Mouse (Mus musculus): ENCODE results near the gene Cip2a.

Gene Cip2a

DNA sequence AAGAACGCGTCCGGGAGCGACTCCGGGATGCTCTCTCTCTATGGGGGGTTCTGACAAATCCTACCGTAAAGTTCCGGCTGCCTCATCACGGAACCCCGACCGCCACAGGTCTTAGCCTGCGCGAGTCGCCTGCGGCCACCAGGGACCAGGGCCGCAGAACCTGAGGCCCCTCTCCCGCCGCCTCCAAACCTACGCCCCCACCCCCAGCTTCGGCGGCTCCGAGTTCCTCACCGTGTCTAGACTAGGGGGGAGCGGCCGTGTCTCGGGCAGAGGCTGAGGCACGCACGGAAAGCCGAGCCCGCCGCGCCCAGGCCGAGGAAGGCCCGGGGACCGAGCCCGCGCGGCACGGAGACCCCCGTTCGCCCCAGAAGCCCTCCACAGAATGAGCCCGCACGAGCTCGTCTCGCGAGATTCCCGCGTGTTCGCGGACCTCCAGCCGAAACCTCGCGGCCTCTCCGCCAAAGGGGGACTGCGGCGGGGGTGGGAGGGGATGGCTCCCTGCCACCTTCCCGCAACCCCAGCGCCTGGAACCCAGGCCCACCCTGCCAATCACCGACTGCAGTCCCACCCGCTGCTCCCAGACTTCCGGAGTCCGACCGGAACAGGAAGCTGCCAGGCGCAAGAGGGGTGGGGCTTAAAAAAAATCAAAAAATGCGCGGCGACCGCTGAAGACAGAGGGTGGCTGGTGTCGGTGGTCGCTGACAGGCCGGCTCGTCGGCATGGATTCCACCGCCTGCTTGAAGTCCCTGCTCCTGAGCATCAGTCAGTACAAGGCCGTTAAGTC is at the start of gene Cip2a, which contains the start of gene Dzip3:
TSS of gene Cip2a (plus strand) at position 627 of the 784 bp plus-strand sequence.
TSS of gene Dzip3 (minus strand) at position 607 of the 784 bp plus-strand sequence.
- in situ Hi-C loops (cut with MboI; ENCODE audit: unreplicated experiment in 2 of 2), result loop anchor here in 1 of 2 experiments (25.0 kb wide), 3 partner anchors 694 to 1044 kb away; partner anchors contain the start of gene Ift57

DNA sequence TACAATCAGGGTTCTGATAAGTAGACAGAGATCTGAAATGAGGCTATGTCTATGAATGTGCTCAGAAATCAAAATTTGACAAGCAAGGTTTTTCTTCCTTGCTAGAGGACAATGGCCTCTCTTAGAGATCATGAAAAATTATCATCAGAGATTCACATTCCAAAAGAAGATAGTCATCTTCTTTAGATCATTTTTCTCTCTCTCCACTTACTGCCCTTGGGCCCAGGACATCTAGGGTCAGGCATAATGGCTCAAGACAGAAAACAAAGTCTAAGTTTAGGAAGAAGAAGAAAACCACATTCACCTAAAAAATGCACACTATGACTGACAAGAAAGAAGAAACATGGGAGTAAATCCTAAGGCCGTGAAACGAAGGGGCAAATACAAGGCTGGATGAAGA is 21.0 kb upstream of the Cip2a start:
- in situ Hi-C loops (cut with MboI; ENCODE audit: unreplicated experiment in 2 of 2), result no loop called here

DNA sequence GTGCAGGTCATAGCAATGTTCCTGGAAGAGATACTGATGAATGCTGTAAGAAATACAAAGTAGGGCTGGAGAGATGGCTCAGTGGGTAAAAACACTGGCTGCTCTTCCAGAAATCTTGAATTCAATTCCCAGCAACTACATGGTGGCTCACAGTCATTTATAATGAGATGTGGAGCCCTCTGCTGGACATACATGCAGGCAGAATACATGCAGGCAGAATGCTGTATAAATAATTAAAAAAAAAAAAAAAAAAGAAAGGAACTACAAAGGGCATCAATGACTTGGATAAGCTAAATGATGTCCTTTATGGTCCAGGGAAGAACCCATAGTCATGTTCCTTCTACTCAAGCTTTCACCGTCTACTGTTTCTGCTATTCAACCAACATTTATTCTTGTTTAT is 20.4 kb upstream of the Cip2a start:
- in situ Hi-C loops (cut with MboI; ENCODE audit: unreplicated experiment in 2 of 2), result no loop called here

DNA sequence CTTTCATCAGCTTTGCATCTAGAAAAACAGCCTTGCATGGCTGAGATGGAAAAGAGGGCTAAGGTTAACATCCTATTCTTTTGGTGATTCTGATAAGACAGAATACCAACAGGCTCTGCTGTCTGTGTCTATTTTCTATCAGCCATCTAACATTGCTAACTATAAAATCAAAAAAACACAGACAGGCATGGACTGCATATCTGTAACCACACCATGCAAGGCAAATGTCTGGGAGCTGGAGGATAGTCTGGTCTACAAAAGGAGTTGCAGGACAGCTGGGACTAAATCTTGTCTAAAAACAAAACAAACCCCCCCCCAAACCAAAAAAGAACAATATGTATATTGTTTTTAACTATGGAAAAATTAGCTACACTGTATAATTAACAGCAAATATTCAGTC is 14.0 kb upstream of the Cip2a start:
- in situ Hi-C loops (cut with MboI; ENCODE audit: unreplicated experiment in 2 of 2), result loop anchor here in 1 of 2 experiments (25.0 kb wide), 3 partner anchors 707 to 1057 kb away; partner anchors contain the start of gene Ift57

DNA sequence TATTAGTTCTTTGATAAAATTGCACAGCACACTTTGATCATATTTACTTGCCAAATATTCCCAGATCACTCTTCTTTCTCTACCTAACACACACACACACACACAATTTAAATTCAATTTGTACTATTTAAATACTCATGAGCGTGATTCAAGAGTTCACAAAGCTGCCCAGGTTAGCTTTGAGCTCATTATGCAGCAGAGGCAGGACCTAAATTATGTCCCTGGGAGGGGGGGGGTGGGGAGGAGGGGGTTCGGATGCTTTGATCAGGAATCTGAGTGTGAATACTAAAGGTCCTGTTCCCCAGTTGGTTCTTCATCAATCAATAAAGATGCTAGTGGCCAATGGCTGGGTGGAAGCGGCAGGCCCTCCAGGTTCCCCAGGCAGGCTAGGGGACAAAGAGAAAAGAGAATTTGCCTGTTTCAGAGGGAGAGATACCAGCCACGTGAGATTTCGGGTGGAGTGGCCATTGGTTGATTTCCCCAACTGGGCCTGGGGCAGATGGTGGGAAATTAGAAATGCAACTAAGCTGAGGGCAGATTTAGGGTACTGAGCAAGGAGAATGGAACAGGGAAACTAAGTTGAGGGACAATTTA is 8.9 kb upstream of the Cip2a start:
- in situ Hi-C loops (cut with MboI; ENCODE audit: unreplicated experiment in 2 of 2), result loop anchor here in 1 of 2 experiments (25.0 kb wide), 3 partner anchors 702 to 1052 kb away; partner anchors contain the start of gene Ift57

DNA sequence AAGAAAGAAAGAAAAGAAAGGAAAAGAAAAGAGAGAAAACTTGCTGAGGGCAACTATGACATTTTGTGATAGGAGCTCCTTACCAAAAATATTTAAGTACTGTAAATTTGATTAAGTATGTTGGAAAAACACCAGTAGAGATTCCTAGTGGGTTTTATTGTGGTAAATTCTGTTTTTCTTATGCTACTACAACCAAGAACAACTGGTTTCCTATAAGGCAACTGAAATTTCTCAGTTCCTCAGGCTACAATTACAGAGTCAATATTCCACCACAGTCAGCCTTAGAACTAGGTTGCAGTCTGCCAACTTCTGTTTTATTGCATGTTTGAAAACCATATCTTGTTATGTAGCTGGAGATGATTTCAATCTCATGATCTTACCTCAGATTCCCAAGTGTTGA is 4.3 kb upstream of the Cip2a start:
- in situ Hi-C loops (cut with MboI; ENCODE audit: unreplicated experiment in 2 of 2), result loop anchor here in 1 of 2 experiments (25.0 kb wide), 3 partner anchors 698 to 1048 kb away; partner anchors contain the start of gene Ift57

DNA sequence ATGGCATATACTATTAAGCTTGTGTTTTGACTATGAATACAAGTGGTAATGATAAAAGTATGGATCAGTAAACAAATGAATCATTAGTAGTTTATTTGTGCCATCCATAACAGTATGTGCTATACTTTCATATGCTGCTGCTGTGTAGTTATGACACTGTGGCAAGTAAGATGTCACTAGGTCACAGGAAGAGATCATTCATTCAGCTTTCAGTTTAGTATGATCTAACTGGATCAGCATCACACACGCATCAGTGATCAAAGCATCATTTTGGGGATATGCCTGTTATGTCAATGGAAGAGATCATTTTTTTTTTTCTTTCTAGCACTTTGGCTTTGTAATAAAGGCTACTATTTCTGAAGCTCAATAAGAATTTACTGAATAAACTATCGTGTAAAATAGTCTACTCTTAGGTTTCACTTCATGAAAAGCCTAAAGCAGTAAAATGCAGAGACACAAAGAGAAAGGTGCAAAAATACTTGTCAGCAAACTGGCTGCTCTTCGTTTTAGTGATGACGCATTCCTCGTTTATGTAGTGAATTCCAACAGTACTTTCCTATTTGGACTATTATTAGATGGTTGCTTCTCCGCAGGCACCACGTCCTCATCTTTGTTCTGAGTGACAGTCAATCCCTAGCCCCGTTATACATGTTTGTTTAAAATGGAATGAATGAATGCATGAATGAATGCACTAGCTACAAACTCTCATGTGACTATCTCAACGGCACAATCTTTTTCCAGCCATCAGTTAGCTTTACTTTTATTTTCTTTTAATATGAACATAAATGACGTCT is 1.4 kb upstream of the Cip2a start:
- in situ Hi-C loops (cut with MboI; ENCODE audit: unreplicated experiment in 2 of 2), result loop anchor here in 1 of 2 experiments (25.0 kb wide), 3 partner anchors 695 to 1045 kb away; partner anchors contain the start of gene Ift57

DNA sequence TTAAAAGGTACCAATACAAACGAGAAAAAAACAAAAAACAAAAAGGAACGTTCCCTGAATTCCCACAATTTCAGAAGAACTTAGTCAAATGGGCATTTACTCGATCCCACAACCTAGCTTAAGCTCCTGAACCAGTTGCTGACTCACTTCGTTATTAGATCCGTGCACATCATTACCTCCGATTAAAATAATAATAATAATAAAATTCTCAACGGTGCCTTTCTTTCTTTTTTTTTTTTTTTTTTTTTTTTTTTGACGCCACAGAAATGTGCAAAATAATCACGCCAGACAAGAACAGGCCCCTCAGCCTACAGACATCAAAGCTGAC is 790 bp upstream of the Cip2a start:
- in situ Hi-C loops (cut with MboI; ENCODE audit: unreplicated experiment in 2 of 2), result loop anchor here in 1 of 2 experiments (25.0 kb wide), 3 partner anchors 694 to 1044 kb away; partner anchors contain the start of gene Ift57

DNA sequence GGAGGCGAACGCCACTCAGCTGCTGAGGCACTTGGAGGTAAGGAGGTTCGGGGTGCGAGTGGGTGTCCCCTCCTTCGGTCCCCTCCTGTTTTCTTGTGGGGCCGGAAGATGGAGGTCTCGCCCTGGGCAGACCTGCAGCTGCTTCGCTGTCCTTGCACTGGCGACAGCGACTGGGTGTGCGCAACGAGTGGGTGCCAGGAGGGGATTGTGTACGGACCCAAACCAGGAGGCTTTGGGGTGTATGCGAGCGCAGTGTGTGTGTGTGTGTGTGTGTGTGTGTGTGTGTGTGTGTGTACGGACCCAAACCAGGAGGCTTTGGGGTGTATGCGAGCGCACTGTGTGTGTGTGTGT is 333 bp downstream of the Cip2a start:
- in situ Hi-C loops (cut with MboI; ENCODE audit: unreplicated experiment in 2 of 2), result loop anchor here in 1 of 2 experiments (25.0 kb wide), 3 partner anchors 693 to 1043 kb away; partner anchors contain the start of gene Ift57

DNA sequence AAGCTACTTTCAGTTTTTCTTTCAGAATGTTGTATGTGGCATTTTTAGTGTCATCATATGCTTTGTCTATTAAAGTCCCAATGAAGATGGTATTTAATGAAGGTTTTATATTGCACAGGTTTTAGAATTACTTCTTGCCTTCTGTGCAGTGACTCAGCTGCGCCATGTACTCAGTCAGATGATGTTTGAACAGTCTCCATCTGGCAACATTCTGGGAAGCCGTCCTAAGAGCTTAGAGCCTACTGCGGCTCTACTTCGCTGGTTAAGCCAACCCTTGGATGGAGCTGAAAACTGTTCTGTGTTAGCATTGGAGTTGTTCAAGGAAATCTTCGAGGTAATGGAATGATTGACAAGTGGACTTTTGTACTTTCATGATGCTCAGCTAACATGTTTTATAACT is 10.2 kb downstream of the Cip2a start:
- in situ Hi-C loops (cut with MboI; ENCODE audit: unreplicated experiment in 2 of 2), result loop anchor here in 1 of 2 experiments (25.0 kb wide), 2 partner anchors 1308 to 1733 kb away; no protein-coding TSS in a partner anchor

DNA sequence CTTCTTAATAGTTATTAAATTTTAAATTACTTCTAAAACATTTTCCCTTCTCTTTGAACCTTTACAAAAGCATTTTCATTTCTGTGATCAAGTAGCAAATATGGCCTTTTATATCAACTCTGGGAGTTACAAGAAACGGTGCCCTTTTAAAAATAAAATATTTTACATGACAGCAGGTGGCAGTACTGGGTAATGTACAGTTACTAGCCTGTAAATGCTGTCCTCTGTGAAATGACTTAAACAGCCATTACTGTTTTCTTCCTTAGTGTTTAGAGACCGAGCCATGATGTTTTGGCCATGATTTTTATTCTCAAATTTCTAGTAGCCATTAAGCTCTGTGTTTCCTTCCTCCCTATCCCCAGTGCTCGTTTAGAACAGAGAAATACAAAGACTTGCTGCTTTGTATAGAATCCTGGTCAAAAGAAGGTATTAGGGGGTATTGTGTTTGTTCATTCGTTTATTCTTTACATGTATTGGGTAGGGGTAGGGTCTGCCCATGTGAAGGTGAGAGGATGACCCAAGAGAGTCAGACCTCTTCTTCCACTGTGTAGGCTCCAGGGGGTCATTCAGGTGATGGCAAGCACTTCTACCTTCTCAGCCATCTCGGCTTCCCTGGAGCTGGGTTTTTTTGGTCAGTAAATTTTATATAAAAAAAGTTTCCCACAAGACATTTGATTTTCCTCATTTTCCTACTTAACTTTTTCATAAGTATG is 22.8 kb downstream of the Cip2a start:
- in situ Hi-C loops (cut with MboI; ENCODE audit: unreplicated experiment in 2 of 2), result loop anchor here (10.0 to 25.0 kb wide), 3 partner anchors 1296 to 1721 kb away; no protein-coding TSS in a partner anchor

DNA sequence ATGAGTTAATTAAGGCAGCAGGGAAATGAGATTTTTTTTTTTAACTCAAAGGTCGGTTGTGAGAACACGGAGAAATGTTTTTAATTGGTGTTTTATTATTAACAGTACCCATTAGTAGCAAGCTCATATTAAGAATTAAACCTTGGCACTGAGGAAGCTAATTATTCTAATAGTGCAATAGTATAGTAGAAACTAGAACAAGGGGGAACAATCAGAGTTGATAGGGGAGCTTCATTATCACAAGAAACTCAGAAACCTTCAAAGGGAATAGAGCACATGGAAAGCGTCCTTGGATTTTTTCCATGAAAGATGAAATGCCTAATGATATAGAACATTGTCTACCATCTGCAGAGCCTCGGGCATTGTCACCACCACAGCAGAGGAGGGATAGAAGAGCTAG is 41.9 kb downstream of the Cip2a start:
- in situ Hi-C loops (cut with MboI; ENCODE audit: unreplicated experiment in 2 of 2), result no loop called here

DNA sequence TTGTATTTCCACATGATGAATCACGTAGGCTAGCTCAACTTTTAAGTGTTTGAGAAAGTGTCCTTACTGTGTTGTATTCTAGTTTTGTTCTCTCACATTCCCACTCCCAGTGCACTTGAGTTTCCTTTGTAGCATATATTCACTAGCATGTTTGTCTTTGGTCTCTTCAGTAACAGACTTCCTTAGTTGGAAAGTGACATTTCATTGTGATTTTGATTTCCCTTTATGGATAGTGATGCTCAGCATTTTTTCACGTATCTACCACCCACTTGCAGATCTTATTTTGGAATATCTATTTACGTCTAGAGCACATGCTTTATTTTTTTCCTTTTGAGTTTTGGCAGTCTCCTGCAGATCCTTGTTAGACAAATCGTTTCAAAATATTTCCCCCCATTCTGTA is 43.8 kb downstream of the Cip2a start:
- in situ Hi-C loops (cut with MboI; ENCODE audit: unreplicated experiment in 2 of 2), result no loop called here

DNA sequence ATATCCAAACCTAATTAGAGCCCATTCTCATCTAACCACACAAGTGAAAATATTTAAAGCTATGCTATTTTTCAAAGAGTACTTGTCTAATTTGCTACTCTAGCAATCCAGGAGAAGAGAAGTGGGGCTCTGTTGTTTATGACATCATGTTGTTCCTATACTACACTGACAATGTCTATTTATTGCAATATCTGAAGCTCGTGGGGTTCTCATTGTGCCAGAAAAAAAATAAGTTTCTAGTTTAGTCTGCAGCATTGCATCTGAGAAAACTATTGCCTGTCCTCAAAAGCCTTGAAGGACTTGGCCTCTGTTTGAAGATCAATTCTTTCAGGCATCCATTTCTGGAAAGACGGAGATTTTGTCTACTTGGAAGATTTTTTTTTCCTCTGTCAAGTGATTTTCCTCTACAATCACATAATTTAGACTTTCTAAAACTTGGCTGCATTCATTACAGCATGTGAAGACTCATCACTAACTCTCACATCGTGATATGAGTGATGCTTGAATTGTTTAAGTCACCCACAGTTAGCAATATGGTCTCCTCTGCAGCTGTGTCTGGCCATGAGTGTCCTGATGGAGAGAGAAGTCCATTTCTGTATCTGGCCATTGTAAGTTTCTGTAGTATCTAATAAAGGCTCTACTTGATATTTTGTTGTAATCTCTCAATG is 46.7 kb downstream of the Cip2a start:
- in situ Hi-C loops (cut with MboI; ENCODE audit: unreplicated experiment in 2 of 2), result no loop called here

DNA sequence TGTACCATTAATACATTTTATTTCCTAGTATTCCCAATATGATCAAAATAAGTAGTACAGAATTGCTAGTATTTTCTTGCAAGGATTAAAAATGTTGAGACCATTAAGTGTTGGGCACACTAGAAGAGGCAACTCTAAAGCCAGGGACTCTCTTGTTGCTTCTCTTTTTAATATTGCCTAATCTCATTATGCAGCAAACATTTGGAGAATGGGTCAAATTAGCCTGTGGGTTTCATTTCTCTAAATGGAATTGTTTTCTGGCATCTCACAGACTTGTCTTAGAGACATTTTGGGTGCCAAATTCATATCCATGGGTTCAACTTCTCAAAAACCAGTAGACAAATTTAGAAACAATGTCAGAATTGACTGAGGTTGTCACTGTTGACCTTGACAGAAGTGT is 55.2 kb downstream of the Cip2a start:
- in situ Hi-C loops (cut with MboI; ENCODE audit: unreplicated experiment in 2 of 2), result no loop called here

DNA sequence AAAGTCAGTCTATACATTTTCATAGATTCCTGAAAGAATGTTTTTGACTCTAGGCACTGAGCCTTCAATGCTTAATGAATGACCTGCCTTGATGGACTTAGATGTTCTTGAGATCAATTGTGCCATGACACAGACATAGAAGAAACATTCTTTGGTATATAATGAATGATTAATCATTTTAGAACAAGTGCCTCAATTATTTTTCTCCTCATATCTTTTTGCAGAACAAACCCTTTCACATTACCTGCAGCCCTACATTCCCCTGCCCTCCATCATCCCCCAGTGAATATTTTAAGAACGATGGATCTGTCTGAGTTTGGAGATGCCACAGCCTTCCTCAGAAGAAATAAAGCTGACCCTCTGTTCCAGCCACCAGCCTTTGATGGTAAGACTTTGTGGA is 63.2 kb downstream of the Cip2a start, which contains the start of gene Myh15:
TSS of gene Myh15 (plus strand) at position 301 of the 400 bp plus-strand sequence.
- in situ Hi-C loops (cut with MboI; ENCODE audit: unreplicated experiment in 2 of 2), result no loop called here
